Mouse (Mus musculus) cortical plate, adult 2 months (tissue): ENCODE results near the gene 1700037H04Rik.

Experiments
- CTCF ChIP-seq: fragments of 200-500 bp; IDR thresholded peaks from 2 replicates; pipeline ENCODE4 v1.5.1; 2011; ENCODE audit warnings: mild to moderate bottlenecking, control low read depth, low read length; ENCODE audit not compliant: insufficient read depth; ENCODE audit errors: extremely low read depth
- POLR2A ChIP-seq: fragments of 200-500 bp; IDR thresholded peaks from 2 replicates; pipeline ENCODE4 v1.6.1; 2011; ENCODE audit warnings: mild to moderate bottlenecking, low read length, control low read depth; ENCODE audit not compliant: insufficient read depth; ENCODE audit errors: extremely low read depth

GRCm38 (mm10) chr2:131196606-131197316 is 36.9 kb upstream of the 1700037H04Rik start:
- TF ChIP-seq CTCF = no peak
- TF ChIP-seq POLR2A = no peak
